Mouse (Mus musculus) layer of hippocampus, postnatal 25 days (tissue): ENCODE measurements around the gene Tnk2. TPM values are rescaled to one million over a fixed set of nuclear protein-coding genes. Genes with fewer than 3 reads are reported as not detected.

ENCODE experiments used
- DNase-seq, 2 experiments: peaks; one replicate each; pipeline ENCODE4 v3.0.0; 2022; ENCODE audit warnings: mixed read lengths in 2 of 2, low spot score in 1 of 2; ENCODE audit errors: extremely low spot score in 1 of 2
- total RNA-seq, 2 experiments: library from RNA; stranded (reverse); gene quantifications; 2 replicates each; pipeline ENCODE4 v1.2.3; 2021

The Tnk2 gene
- total RNA-seq, 2 experiments from 2014 or later = 163 to 165 TPM

DNA sequence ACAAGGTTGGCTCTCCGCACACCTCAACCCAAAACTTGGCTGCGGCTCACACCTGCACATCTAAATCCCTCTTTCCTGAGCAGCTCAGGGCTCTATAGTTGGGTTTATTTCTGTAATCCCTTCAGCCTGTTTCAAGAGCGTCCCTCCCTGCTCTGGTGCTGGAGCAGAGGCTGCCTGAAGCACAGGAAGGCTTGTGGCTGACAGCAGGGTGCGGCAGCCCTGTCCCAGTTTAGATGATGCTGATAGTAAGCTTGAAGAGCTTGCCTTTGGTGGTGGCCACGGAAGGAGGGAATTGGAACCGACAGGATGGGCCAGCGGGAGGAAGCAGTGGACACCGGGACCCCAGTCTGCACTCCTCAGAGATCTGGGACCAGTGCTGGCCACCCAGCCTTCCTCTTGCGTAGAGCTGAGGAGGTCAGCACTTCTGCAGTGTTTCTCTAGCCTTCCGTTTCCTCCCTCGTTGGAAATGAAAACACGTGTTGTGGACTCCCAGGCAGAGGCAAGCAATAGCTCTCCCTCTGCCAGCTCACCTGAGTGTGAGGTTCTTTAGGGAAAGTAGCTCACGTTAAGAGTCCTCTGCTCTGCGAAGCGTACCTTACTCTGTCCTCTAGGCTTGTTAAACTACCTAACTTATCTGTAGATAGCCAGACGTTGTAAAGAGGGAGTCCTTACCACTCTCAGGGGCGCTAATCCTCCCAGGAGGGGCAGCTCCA lies 63.6 kb downstream of the Tnk2 start:
- DNase-seq = no peak

DNA sequence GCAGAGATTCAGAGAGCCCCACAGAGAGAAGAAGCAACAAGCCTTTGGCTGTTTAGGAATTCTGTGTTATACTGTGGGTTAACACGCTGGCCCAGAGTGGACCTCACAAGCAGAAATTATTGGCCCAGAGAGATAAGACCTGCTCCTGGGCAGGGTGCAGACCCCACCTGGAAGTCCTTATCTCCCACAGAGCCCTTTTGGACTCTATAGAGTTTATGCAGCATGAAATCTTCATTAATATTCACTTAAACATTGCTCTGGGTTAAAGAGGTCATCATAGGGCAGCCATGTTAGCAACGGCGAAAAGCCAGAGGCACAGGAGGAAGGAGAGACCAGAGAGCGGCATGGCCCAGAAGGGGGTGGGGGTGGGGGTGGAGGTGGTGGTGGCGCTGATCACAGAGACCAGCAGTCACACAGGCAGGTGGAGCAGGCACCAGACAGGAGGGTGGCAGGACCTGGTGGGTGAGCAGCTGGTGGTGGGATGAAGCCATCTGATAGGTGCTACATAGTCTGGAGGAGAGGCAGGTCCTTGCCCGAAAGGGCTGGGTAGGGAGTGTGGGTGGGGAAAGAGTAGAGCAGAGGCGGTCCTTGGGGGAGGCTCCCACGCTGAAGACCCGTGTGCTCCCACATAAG lies 64.3 kb downstream of the Tnk2 start:
- no peak for DNase-seq

DNA sequence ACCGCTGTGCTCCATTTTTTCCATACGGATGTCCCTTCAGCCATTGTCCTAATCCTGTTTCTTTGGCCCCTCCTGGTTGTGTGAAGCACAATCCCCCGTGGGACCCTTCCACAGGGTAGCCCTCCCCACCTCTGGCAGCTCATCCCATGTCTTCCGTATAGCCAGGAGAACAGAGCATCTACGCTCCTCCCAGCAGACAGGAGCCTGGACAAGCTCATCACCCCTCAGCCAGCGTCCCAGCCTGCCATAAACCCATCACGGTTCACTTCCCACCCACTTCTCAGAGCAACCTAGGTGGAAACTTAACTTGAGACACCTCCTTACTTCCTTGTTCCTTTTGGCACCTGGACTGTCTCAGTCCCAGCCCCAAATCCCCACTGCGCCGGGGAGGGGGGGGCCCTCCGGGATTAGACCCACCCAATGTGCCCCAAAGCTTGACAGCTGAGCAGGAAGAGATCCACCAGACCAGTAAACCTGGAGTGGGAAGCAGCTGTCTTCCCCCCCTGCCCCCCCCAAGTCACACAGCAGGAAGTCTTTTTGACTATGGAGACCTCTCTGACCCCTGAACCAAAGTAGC lies 64.9 kb downstream of the Tnk2 start:
- no peak for DNase-seq

DNA sequence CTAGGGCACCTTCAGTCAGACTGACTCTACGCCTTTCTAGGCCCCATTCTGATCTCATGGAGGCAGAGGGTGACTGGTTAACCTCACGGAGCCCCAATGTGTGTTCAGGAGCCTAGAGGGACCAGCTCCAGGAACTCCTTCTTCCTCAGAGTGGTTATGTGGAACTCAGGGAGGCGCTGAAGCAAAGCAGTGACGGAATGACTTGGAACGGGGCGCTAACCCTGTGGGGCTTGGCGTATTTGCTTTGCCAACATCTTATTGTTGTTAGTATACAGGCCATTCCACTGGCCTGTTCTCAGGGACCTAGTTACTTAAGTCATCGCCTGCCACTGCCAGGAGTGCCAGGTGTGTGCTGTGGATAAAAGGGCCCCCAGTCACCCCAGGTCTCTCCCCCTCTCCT lies 65.4 kb downstream of the Tnk2 start:
- DNase-seq = no peak

DNA sequence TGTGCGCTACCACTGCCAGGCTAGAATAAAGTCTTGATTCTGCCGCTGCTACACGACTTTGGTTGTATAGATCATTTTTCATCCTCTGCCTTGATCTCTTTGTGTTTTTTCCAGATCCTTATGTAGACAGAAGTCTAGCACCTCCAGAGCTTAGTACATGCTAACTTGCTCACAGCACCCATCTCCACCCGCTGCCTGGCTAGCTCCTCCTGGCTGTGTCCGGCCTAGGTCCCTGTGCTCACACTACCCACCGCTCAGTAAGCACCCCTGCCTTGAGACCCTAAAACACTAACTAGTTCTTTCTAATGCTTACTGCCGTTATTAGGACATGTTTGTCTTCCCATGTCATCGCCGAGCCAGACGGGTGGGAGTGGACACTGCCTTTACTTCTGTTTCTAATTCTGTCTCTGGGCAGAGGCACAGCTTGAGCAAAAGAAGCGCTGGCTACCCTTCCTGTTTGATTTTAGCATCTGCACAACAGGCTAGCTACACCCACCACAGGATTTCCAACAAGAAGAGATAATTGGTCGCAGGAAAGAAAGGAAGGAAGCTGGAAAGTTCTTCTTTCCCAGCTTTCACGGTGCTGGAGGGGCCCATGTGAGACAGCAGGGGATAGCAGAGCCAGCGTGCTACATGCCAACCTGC lies 66.9 kb downstream of the Tnk2 start:
- no peak for DNase-seq

DNA sequence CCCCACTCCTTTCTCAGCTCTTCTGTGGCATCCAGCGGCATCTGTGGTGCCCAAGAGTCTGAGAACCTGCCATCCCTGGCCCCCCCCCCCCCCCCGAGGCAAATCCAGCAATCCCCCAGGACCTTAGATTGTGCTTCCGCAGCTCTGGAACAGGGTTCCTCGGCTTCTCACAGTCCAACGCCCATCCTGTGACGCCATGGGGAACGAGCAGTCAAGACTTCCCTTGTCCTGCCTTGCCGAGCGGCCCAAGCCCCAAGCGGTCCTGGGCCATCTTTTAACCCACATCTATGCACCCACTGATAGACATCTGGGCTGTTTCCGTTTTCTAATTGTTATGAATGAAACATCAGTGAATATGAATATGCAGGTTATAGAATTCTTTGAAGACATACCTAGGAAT lies 68.5 kb downstream of the Tnk2 start:
- DNase-seq = no peak

DNA sequence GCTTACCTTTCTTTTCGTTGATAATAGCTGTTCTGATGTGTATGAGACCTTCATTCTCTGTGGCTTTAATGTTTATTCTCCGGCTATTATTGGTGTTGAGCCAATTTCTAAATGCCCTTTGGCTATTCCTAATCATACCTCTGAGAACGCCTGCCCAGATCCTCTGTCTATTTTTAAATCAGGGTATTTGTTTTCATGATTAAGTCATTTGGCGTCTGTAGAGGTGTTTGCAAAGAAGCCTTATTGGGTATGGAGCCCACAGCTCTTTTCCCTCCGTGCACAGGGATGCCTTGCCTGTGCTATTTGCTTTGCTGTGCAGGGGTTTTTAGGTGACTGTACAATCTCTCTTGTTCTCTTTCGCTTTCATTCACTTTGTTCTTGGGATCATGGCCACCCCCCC lies 69.9 kb downstream of the Tnk2 start:
- DNase-seq = no peak

DNA sequence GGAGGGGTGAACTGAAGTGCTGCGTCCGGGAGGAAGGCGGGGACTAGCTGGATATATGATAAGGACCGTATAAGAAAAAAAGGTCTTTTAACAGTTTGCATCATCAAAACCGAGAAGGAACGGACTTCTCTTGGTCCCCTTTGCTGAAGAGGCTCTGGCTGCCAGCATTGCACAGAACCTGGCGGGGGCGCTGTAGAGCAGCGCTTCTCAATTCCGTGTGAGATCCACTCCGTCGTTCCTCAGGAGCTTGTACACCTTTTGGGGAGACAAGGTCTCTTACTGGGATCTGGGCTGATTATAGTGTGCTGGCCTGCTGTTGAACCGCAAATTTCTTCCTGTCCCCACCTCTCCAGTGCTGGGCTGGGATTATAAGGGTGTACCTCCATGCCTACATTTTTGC lies 71.7 kb downstream of the Tnk2 start:
- no peak for DNase-seq

DNA sequence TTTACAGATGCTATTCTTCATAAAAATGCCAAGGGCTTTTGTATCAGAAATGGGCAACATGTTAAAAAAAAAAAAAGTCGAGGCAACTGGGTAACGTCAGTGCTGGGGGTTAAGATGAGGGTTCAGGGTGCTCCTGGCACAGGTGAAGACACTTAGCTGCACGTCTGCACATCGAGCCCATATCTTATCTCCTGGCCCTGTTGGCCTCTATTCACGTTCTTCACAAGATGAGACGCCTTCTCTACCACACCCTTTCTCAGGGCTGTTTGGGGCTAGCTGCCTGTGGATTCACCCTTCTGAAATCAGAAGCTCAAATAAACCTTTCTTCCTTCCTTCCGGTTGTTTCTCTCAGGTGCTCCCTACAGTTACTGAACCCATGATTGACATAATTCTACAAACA lies 79.5 kb downstream of the Tnk2 start:
- DNase-seq = no peak

DNA sequence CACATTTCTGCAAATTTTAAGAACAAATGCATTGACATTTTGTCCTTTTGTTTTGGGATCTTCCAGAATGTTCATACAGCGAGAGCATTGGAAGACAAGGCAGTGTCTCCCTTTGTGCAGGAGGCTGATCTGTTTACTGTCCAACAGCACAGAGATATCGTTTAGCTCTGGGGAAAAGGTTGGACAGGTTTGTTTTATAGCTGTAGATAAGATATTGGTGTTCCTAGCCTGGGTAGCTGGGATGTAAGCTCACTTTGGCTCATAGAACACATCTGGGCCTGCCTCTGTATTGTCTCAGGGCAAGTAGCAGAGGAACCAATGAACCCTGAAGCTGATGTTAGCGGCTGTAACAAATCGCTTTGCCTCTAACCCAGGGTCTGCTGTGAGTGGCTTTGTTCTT lies 80.1 kb downstream of the Tnk2 start:
- DNase-seq = no peak

DNA sequence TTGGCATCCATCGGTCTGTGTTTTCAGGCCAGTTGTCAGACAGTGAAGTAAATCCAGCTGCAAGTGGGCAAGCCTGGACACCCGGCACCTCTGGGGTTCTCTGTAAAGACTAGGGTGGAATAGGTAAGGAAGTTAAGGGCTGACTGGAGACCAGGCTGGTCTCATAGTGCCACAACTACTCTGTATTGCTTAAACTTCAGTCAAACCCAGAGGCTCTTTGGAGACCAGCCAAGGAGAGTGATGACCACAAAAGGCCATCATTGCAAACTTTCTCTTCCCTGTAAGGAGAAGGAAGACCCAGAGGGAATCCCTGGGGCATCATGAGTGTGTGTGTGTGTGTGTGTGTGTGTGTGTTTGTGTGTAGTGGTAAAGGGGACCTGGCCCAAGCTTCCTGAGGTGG lies 80.6 kb downstream of the Tnk2 start:
- DNase-seq = no peak

DNA sequence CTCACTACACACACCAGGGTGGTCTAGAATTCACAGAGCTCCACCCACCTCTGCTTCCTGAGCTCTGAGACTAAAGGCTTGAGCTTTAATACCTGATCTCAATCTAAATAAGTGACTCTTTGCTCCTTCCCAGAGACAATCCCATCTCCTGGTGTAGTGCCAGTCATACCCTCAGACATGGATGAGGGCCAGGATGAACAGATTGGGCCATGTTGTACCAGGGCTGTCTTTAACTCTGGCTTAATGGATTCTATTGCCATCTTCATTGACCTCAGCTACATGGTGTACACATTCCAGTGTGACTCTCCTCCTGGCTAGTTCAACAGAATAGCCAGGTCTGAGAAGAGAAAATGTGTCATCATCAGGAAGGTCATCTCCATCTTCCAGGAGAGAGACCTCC lies 82.8 kb downstream of the Tnk2 start:
- no peak for DNase-seq

DNA sequence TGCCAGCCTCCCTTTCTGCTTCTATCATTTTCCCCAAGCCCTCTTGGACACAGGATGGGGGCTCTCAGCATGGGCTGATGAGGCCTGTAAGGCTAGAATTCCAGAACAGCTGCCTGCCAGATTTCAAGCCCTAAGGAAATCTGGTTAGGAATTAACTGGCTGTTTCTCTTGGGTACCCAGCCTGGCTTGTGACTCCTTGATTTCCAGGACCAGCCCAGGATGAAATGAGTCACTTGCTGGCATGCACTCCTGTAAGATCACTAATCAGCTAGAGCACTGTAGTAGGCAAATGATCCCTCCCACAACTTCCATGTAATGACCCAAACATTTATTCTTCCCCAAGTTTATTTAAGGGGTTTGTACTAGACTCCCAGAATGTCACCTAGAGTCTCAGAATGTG lies 84.6 kb downstream of the Tnk2 start:
- no peak for DNase-seq

DNA sequence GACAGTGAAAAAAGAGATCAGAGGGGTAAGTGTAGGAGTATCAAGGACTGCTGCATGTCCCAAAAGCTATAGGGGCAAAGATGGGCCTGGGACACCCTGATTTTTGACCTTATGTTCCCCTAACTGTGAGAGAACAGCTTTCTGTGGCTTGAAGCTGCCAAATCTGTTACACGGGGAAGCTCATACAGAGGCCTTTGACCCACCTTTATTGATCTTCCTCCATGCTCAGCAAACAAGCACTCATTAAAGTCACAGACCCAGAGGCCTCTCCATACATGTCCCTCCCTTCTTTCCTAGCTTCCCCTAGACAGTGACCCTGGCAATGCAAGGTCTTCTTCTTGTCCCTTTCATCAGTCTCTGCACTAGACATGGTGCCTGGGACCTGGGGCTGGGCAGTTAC lies 85.1 kb downstream of the Tnk2 start:
- no peak for DNase-seq

Other genes starting within 250 kb of the Tnk2 start
- gene Tm4sf19, start 243.4 kb upstream of the Tnk2 start, total RNA-seq = not detected
- gene Tctex1d2, start 224.2 kb upstream of the Tnk2 start, total RNA-seq = 10 to 100 TPM in 1 of 2 experiments, 1 to 10 TPM in 1; 9.8 to 14.4 TPM
- gene Pcyt1a, start 213.0 kb upstream of the Tnk2 start, total RNA-seq = 10 to 100 TPM; 36.8 to 38.2 TPM
- gene Slc51a, start 156.0 kb upstream of the Tnk2 start, total RNA-seq = not detected
- gene Zdhhc19, start 147.6 kb upstream of the Tnk2 start, total RNA-seq = not detected
- gene Tfrc, start 35.0 kb upstream of the Tnk2 start, total RNA-seq = 10 to 100 TPM; 59.3 to 67.3 TPM
- gene Muc4, start 92.0 kb downstream of the Tnk2 start, total RNA-seq = not detected
- not detected for gene Muc20, start 153.6 kb downstream of the Tnk2 start, total RNA-seq
- not detected for gene Smbd1, start 166.6 kb downstream of the Tnk2 start, total RNA-seq
- gene Fyttd1, start 233.6 kb downstream of the Tnk2 start, total RNA-seq = 100 to 1,000 TPM; 115 to 122 TPM
- gene Rubcn, start 233.9 kb downstream of the Tnk2 start, total RNA-seq = 10 to 100 TPM; 54.2 to 54.3 TPM